Mouse (Mus musculus) midbrain, embryonic 11.5 days (tissue): ENCODE measurements around the gene Mfsd4b4. TPM values are rescaled to one million over a fixed set of nuclear protein-coding genes. Genes with fewer than 3 reads are reported as not detected.

ENCODE experiments used
- ATAC-seq: fragments of 200-750 bp; cut with Nextera tagmentation; 2 replicates; pipeline ENCODE4 v1.8.0; 2017; ENCODE audit warnings: moderate TSS enrichment, moderate library complexity; ENCODE audit not compliant: low FRiP score
- DNase-seq: peaks from one replicate; pipeline ENCODE4 v3.0.0; 2015; ENCODE audit warnings: low spot score; ENCODE audit errors: missing footprints
- H3K27ac ChIP-seq: fragments of 300-500 bp; sonication (generic); 2 replicates; pipeline ENCODE4 v1.5.1; 2014; ENCODE audit warnings: low read depth, low read length
- H3K27me3 ChIP-seq: fragments of 300-500 bp; sonication (generic); 2 replicates; pipeline ENCODE4 v1.6.1; 2014; ENCODE audit warnings: mild to moderate bottlenecking, low read length, moderate library complexity, mixed read lengths; ENCODE audit not compliant: control insufficient read depth, insufficient read depth
- H3K36me3 ChIP-seq: fragments of 300-500 bp; sonication (generic); 2 replicates; pipeline ENCODE4 v1.6.1; 2014; ENCODE audit warnings: mild to moderate bottlenecking, low read length, moderate library complexity, mixed read lengths; ENCODE audit not compliant: control insufficient read depth, insufficient read depth
- H3K4me1 ChIP-seq: fragments of 300-500 bp; sonication (generic); 2 replicates; pipeline ENCODE4 v1.6.1; 2014; ENCODE audit warnings: low read length; ENCODE audit not compliant: control insufficient read depth, insufficient read depth
- H3K4me2 ChIP-seq: fragments of 300-500 bp; sonication (generic); 2 replicates; pipeline ENCODE4 v1.6.1; 2014; ENCODE audit warnings: mild to moderate bottlenecking, moderate library complexity
- H3K4me3 ChIP-seq: fragments of 300-500 bp; sonication (generic); 2 replicates; pipeline ENCODE4 v1.5.1; 2014; ENCODE audit warnings: low read depth, low read length
- H3K9ac ChIP-seq: fragments of 300-500 bp; sonication (generic); 2 replicates; pipeline ENCODE4 v1.6.1; 2014; ENCODE audit warnings: low read length
- H3K9me3 ChIP-seq: fragments of 300-500 bp; sonication (generic); 2 replicates; pipeline ENCODE4 v1.6.1; 2016; ENCODE audit warnings: low read length; ENCODE audit not compliant: control insufficient read depth
- WGBS: fragments of 180-500 bp; shearing (Covaris S2); extraction: QIAGEN DNeasy Blood & Tissue Kit; methylation state at CpG from one replicate; pipeline ENCODE4 v1.1.7; 2014; 5-methylcytosine and 5-hydroxymethylcytosine counted together
- polyA plus RNA-seq: library from polyadenylated mRNA; unstranded; fragments of >200 nt; fragmentation: Nextera tagmentation; extraction: Ambion mirVana; gene quantifications from 2 replicates; pipeline ENCODE4 v1.2.1, GENCODE M21; 2014

The Mfsd4b4 gene
- polyA plus RNA-seq, 1 experiment from 2014 or later: 3.6 TPM

GRCm38 (mm10) chr10:39896503-39896902 lies 2.5 kb downstream of the Mfsd4b4 start:
- Histone ChIP-seq H3K36me3 (peaks cover 2% of the 10 kb centered on the region; the same call in 1 of the 2 replicates), H3K9me3 (no peaks in the 10 kb centered on the region), H3K4me2 (no peak overlapping the region), H3K4me1 (peaks cover 7% of the 10 kb centered on the region), H3K27me3 (no peaks in the 10 kb centered on the region), H3K9ac (no peak overlapping the region), H3K4me3 (no peak overlapping the region), H3K27ac (no peak overlapping the region)
- ATAC-seq: no peak
- 84% methylated on average over 5 of the region's 5 CpGs for WGBS
- DNase-seq: no peak

- no peak overlapping the region for H3K27ac ChIP-seq
- no peak overlapping the region for H3K4me3 ChIP-seq
- H3K9ac ChIP-seq: no peak overlapping the region
- peaks cover 2% of the 10 kb centered on the region; the same call in 1 of the 2 replicates for H3K36me3 ChIP-seq
- no peak for DNase-seq
- no peak overlapping the region for H3K4me2 ChIP-seq
- WGBS: 75% methylated on average over 11 of the region's 11 CpGs
- H3K27me3 ChIP-seq: no peaks in the 10 kb centered on the region
- peaks cover 10% of the 10 kb centered on the region for H3K4me1 ChIP-seq
- H3K9me3 ChIP-seq: no peaks in the 10 kb centered on the region
- ATAC-seq: no peak
These were observed 5.0 kb downstream of the Mfsd4b4 start for GRCm38 (mm10) chr10:39893702-39894697.

GRCm38 (mm10) chr10:39888621-39889020 lies 10.4 kb downstream of the Mfsd4b4 start:
- Histone ChIP-seq H3K4me1 (peaks cover 7% of the 10 kb centered on the region), H3K27me3 (no peaks in the 10 kb centered on the region), H3K9me3 (no peaks in the 10 kb centered on the region), H3K27ac (no peak overlapping the region), H3K4me3 (no peak overlapping the region), H3K36me3 (peaks cover 2% of the 10 kb centered on the region; the same call in 1 of the 2 replicates), H3K4me2 (no peak overlapping the region), H3K9ac (no peak overlapping the region)
- WGBS: 60% methylated on average over 3 of the region's 3 CpGs
- DNase-seq (no peak), ATAC-seq (no peak)

GRCm38 (mm10) chr10:39865509-39865908 lies 33.5 kb downstream of the Mfsd4b4 start:
- Histone ChIP-seq H3K4me3 (no peak overlapping the region), H3K9ac (no peak overlapping the region), H3K27ac (no peak overlapping the region), H3K27me3 (no peaks in the 10 kb centered on the region), H3K36me3 (peaks cover 11% of the 10 kb centered on the region; the same call in 1 of the 2 replicates), H3K9me3 (no peaks in the 10 kb centered on the region), H3K4me1 (no peaks in the 10 kb centered on the region), H3K4me2 (no peak overlapping the region)
- ATAC-seq: no peak
- 86% methylated on average over 2 of the region's 2 CpGs for WGBS
- DNase-seq: no peak

GRCm38 (mm10) chr10:39842621-39843020 lies 56.4 kb downstream of the Mfsd4b4 start:
- H3K27me3 ChIP-seq: no peaks in the 10 kb centered on the region
- H3K9ac ChIP-seq: no peak overlapping the region
- no peaks in the 10 kb centered on the region for H3K9me3 ChIP-seq
- no peaks in the 10 kb centered on the region for H3K4me1 ChIP-seq
- no peak overlapping the region for H3K27ac ChIP-seq
- no peak for DNase-seq
- no peak overlapping the region for H3K4me2 ChIP-seq
- ATAC-seq: no peak
- no peak overlapping the region for H3K4me3 ChIP-seq
- H3K36me3 ChIP-seq: peaks cover 2% of the 10 kb centered on the region; the same call in 1 of the 2 replicates
- WGBS: 95% methylated on average over 1 of the region's 1 CpGs

Other genes with a start within 250 kb of the Mfsd4b4 start
- 15.6 and 16.5 TPM in 2 replicates for gene Rev3l, start 167.1 kb downstream of the Mfsd4b4 start, polyA plus RNA-seq
- not detected in 2 replicates for gene Mfsd4b2, start 27.7 kb upstream of the Mfsd4b4 start, polyA plus RNA-seq
- 0.61 TPM in 1 of 2 replicates, not detected in the other for gene Mfsd4b3, start 60.9 kb upstream of the Mfsd4b4 start, polyA plus RNA-seq
- 0.12 TPM in 1 of 2 replicates, not detected in the other for gene Mfsd4b5, start 87.4 kb upstream of the Mfsd4b4 start, polyA plus RNA-seq
- not detected in 2 replicates for gene Mfsd4b1, start 126.0 kb upstream of the Mfsd4b4 start, polyA plus RNA-seq
- 3.5 and 4.6 TPM in 2 replicates for gene Slc16a10, start 243.0 kb upstream of the Mfsd4b4 start, polyA plus RNA-seq